Mouse (Mus musculus) MEL (cell line): Measurements from ENCODE around the gene Hdac4.

Experiments
- CHD2 ChIP-seq: IDR thresholded peaks from 2 replicates; pipeline ENCODE4 v1.6.1; 2011; ENCODE audit warnings: low read length, improper control_type of control experiment
- CTCF ChIP-seq, 3 experiments: IDR thresholded peaks in 2 of 3; conservative IDR thresholded peaks in 1 of 3; 2 replicates each; pipeline ENCODE4 v1.5.1; 2011 to 2012; ENCODE audit warnings: low read length in 3 of 3, low read depth in 2 of 3, mild to moderate bottlenecking in 2 of 3, improper control_type of control experiment in 1 of 3, inconsistent platforms in 1 of 3, mixed read lengths in 1 of 3, moderate library complexity in 1 of 3; ENCODE audit not compliant: control insufficient read depth in 1 of 3, insufficient read depth in 1 of 3, poor library complexity in 1 of 3, severe bottlenecking in 1 of 3
- JUND ChIP-seq: IDR thresholded peaks from 2 replicates; pipeline ENCODE4 v1.6.1; 2011; ENCODE audit warnings: low read depth, mild to moderate bottlenecking, improper control_type of control experiment, low read length
- MAFK ChIP-seq: IDR thresholded peaks from 2 replicates; pipeline ENCODE4 v1.6.1; 2011; ENCODE audit warnings: low read depth, mild to moderate bottlenecking, low read length, improper control_type of control experiment, borderline replicate concordance
- NRF1 ChIP-seq: IDR thresholded peaks from 2 replicates; pipeline ENCODE4 v1.6.1; 2014; ENCODE audit warnings: low read depth, mild to moderate bottlenecking, inconsistent platforms, low read length, improper control_type of control experiment, moderate library complexity; ENCODE audit not compliant: poor library complexity, insufficient read depth, severe bottlenecking
- RAD21 ChIP-seq: IDR thresholded peaks from 2 replicates; pipeline ENCODE4 v1.6.1; 2011; ENCODE audit warnings: mild to moderate bottlenecking, low read depth, low read length, improper control_type of control experiment
- TAL1 ChIP-seq: IDR thresholded peaks from 2 replicates; pipeline ENCODE4 v1.6.1; 2012; ENCODE audit warnings: mild to moderate bottlenecking, inconsistent platforms, low read length, moderate library complexity, mixed read lengths
- UBTF ChIP-seq: IDR thresholded peaks from 2 replicates; pipeline ENCODE4 v1.6.1; 2012; ENCODE audit warnings: low read depth, mild to moderate bottlenecking, inconsistent platforms, low read length, improper control_type of control experiment, moderate library complexity, borderline replicate concordance; ENCODE audit not compliant: insufficient read depth
- USF1 ChIP-seq: IDR thresholded peaks from 2 replicates; pipeline ENCODE4 v1.6.1; 2014; ENCODE audit warnings: low read depth, mild to moderate bottlenecking, inconsistent platforms, low read length, improper control_type of control experiment, moderate library complexity

GRCm38 (mm10) chr1:92184600-92184999 lies 10.9 kb downstream of the Hdac4 start:
- no peak for TF ChIP-seq CHD2
- no peak for TF ChIP-seq USF1
- TF ChIP-seq NRF1: no peak
- no peak for TF ChIP-seq TAL1
- no peak for TF ChIP-seq CTCF (IDR thresholded peaks at IDR 0.05 in 2 of 3, conservative IDR thresholded peaks at IDR 0.05 in 1 of 3; ENCODE audit: control insufficient read depth in 1 of 3, insufficient read depth in 1 of 3, low read depth in 2 of 3, low read length in 3 of 3, poor library complexity in 1 of 3, severe bottlenecking in 1 of 3)
- no peak for TF ChIP-seq MAFK
- no peak for TF ChIP-seq JUND
- TF ChIP-seq UBTF: no peak
- TF ChIP-seq RAD21: no peak
